Mouse (Mus musculus) yolk sac, embryonic 10.5 days (tissue): Measurements from ENCODE around the gene Olfr272.

Experiments
- DNase-seq: peaks from one replicate; pipeline ENCODE4 v3.0.0-alpha.2; 2017; ENCODE audit warnings: low spot score

The Olfr272 gene

GRCm38 (mm10) chr4:52919078-52919477, at the start of gene Olfr272:
Gene Olfr272, minus strand, starts transcription at chr4:52919178.
- no peak for DNase-seq

GRCm38 (mm10) chr4:52964247-52964646, 45.3 kb upstream of the Olfr272 start, which contains the start of gene Olfr270:
Gene Olfr270, plus strand, starts transcription at chr4:52964547.
- no peak for DNase-seq

- no peak for DNase-seq
Measured at GRCm38 (mm10) chr4:52958693-52959092, 39.7 kb upstream of the Olfr272 start.

- no peak for DNase-seq
Measured at GRCm38 (mm10) chr4:52949005-52949404, 30.0 kb upstream of the Olfr272 start.

- DNase-seq, result no peak
Measured at GRCm38 (mm10) chr4:52946665-52947064, 27.7 kb upstream of the Olfr272 start.

- DNase-seq, result no peak
Measured at GRCm38 (mm10) chr4:52930480-52930879, 11.5 kb upstream of the Olfr272 start.

- DNase-seq, result no peak
Measured at GRCm38 (mm10) chr4:52917311-52917688, 1.7 kb downstream of the Olfr272 start.

GRCm38 (mm10) chr4:52916659-52917310, 2.2 kb downstream of the Olfr272 start:
- DNase-seq, result no peak

- no peak for DNase-seq
Measured at GRCm38 (mm10) chr4:52912409-52912808, 6.6 kb downstream of the Olfr272 start.

GRCm38 (mm10) chr4:52909542-52909941, 9.4 kb downstream of the Olfr272 start:
- DNase-seq, result no peak

- no peak for DNase-seq
Measured at GRCm38 (mm10) chr4:52864156-52864555, 54.8 kb downstream of the Olfr272 start.
